Mouse (Mus musculus) cerebellum, adult 9-10 months (tissue): Measurements from ENCODE around the gene Bola2.
"Not testable (repeated sequence)": the region's sequence is repeated elsewhere in the genome, so short reads cannot be mapped to it uniquely, and the experiment has no call there.

Experiments
- DNase-seq: peaks from one replicate; pipeline ENCODE4 v3.0.0; 2022

Bola2 gene

DNA sequence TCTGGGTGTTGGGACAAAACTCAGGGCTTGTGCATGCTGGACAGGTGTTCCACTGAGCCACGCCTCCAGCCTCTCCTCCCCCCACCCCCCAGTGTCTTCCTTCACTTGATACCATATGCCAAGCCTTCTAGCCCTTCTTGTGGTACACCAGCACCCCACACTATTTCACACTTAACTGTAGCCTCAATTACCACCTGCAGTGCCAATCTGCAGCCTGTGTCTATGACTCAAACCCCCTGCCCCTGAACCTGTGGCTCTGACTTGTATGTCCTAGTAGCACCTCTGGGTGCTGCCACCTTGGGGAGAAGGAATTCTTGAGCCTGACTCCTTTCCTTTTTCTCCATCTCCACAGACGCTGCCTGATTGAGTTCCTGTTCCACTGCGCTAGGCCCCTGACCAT, 16.7 kb downstream of the Bola2 start:
- DNase-seq = no peak

DNA sequence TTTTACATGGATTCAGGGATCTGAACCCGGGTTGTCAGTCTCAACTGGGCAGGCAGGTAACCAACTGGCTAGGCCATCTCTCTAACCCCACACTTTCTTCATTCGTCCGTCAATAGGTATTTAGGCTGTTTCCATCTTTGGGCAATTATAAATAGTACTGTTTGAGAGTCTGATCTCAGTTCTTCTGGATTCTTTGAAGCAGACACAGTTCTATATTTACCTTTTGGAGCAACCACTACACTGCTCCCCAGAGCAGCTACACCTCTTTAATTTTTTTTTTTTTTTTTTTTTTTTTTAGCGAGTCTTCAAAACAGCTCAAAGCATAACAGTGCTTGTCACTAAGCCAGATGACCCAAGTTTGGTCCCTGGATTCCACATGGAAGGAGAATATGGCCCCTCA, 20.5 kb downstream of the Bola2 start:
- no peak for DNase-seq

DNA sequence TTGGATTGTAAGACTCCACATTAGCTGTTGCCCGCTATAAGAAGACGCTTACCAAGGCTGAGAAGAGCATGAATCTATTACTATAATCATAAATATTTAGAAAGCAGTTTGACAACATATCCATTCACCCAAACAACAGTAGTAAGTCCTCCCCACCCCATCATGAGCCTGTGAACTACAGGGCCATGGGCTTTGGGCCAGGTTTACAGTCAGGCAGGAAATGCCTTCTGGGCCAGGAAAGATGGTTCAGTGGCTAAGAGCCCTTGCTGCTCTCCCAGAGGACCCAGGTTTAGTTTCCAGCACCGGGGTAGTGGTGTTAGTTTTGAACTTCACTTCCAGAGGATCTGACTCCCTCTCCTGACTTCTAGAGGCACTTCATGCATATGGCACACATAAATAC, 22.4 kb downstream of the Bola2 start:
- DNase-seq = no peak

DNA sequence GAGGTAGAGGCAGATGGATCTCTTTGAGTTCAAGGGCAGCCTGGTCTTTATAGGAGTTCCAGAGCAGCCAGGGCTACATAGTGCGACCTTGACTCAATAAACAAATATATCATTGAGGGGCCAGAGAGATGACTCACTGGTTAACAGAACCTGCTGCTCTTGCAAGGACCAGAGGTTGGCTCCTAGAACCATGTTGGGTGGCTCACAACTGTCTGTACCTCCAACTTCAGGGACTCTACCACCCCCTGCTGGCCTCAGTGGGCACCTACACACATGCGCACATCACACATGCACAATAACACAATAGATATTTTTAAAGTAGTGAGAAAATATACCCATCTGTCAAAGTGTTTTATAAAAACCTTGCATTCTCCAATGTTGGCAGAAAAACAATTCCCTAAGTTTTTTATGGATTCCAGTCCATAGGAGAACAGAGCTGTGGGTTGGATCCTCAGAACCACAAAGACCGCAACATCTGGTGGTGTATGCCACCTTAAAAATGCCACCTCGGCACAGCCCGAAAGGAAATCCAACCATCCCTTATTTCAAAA, 23.7 kb downstream of the Bola2 start:
- no peak for DNase-seq

DNA sequence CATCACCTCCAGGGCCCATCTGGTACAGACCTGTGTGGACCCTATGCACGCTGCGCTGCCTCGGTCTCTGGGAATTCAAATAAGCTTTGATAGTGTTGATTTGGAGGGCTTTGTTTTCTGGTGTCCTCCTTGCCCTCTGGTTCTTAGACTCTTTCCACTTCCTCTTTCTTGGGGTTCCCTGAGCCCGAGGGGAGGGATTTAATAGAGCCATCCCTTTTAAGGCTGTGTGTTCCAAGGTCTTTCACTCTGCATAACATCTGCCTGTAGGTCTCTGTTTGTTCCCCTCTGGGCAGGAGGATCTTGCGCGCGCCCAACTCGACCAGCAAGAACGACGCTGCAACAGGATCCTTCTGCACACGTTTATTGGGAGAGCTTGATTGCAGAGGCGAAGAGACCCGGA, 26.4 kb downstream of the Bola2 start:
- no peak for DNase-seq

DNA sequence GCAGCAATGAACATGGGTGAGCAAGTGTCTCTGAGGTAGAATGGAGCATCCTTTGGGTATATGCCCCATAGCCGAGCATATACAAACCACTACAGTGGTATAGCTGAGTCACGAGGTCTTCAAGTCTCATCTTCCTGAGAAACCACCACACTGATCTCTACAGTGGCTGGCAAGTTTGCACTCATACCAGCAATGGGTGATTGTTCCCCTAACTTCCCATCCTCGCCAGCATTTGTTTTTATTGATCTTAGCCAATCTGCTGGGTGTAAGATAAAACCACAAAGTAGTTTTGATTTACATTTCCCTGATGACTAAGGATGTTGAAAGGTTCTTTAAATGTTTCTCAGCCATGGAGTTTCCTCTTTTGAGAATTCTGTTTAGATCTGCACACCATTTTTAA, 29.9 kb downstream of the Bola2 start:
- no peak for DNase-seq

DNA sequence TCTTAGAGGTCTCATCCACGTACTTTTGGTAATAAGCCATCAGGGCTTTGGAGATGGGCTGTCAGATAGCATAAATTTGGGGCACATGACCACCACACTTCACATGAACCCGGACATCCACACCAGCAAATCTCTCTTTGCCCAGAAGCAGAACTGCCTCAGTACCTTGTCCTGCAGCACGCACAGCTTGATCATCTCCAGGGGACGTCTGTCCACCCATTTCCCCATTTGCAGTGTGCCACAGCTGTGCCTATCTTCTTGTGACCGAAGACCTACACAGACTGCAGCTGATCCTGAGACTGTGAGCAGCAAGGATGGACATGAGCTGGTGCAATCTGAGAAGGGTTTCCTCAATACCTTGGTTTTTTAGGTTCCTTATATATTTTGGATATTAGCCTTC, 30.5 kb downstream of the Bola2 start:
- DNase-seq = no peak

DNA sequence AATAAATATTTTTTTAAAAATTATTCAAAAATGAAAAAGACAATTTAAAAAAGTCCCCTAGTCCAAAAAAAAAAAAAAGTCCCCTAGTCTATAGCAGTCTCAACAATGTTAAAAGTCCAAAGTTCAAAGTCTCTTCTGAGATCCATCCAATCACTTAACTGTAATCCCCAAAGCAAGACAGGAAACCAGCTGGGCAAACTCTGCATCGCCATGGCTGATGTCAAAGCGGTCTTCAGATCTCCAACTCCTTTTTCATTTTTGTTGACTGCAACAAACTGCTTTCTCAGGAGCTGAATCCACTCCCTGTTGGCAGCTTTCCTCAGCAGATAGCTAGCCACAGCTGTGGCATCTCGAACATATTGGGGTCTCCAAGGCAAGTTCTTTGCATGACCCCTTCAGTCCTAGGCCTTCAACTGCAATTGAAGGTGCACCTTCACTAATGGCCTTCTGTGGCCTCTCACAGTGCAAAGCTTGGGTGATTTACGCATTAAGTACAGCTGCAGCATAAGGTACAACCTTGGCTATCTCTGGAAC, 35.1 kb downstream of the Bola2 start:
- DNase-seq = not testable (repeated sequence)

DNA sequence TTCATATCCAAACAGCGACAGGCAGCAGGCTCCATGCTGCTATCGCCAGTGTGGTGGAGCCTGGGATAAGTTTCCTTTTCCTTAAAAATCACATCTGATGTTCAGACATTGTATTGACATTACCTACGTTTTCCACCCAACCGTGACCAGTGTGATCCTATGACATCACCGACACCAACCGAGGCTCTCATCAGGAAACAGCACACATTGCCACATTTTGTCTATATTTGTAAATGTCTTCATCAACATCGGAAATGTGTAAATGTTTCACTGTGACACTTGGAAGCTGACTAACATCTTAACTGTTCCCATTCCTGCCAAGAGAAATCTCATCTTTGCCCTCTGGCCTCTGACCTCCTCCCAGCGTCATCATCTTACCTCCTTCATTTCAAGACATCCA, 40.9 kb downstream of the Bola2 start:
- DNase-seq = no peak

DNA sequence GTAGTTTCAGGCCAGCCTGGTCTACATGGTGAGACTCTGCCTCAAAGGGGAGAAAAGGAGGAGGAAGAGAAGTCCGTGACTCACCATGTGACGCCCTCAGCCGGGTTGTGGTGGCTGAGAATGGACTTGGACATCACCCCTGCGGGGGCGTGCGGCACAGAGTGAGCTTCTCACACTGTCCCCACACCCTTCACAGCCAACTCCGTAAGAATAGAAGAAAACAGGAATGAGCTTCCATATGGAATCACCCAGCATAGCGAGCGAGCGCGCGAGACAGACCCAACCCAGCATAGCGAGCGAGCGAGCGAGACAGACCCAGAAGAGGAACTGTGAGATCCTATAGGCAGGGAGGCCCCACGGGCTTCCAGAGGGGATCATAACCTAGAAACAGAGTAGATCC, 44.4 kb downstream of the Bola2 start:
- DNase-seq = no peak

DNA sequence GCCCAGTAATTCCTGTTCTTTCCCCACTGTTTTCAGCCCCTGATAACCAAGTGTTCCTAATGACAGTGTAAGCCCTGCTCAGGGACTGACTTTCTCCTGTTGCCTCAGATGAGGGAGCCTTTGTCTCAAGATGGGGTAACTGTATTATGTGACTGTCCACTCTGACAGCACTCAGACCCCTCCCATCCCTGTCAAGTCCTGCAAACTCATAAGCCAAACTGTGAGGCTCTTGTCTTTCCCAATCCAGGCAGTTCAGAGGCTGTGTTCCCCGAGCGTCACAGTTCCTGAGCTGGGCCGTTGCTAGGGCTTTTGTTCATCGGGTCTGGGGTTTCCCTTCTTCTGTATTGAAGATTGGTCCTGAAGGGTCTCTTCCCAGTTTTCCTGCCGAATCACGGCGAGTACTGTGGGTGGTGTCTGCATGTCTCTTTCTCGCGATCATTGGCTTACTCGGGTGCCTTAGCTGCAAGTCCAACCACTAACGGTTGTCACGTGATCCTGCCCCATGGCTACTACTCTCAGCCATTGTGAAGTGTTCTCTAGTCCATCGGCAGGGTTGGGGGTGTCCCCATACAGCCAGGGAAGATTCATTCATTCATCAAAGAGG, 45.0 kb downstream of the Bola2 start:
- DNase-seq = no peak

DNA sequence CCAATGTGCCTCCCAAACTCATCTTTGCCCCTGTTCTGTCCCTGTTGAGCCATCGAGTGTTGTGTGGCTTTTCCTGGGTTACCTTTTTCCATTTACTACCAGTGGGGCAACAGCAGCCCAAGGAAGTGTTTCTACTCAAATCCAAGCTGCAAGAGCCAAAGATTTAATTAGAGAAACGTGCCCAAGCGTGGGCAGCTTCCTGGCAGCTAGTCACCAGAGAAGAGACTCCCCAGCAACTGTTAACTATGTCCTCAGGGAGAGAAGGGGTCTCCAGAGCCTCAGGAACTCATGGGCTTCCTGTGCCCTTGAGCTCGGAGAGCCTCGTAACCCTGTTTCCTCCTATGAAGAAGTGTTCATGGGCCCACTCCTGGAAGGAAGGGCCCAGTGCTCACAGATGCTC, 45.8 kb downstream of the Bola2 start:
- no peak for DNase-seq

DNA sequence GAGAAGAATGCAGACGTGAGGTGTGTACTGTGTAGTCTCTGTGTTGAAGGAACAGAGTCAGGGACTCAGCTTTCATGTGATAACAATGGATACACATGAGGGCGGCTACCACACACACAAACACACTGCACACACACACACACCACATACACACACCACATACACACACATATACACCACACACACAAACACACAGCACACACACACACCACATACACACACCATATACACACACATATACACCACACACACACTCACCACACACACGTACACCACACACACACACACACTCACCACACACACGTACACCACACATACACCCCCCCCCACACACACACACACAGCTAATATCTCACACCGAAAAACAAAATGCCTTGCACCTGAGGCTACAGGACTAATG, 46.3 kb downstream of the Bola2 start:
- DNase-seq = no peak

DNA sequence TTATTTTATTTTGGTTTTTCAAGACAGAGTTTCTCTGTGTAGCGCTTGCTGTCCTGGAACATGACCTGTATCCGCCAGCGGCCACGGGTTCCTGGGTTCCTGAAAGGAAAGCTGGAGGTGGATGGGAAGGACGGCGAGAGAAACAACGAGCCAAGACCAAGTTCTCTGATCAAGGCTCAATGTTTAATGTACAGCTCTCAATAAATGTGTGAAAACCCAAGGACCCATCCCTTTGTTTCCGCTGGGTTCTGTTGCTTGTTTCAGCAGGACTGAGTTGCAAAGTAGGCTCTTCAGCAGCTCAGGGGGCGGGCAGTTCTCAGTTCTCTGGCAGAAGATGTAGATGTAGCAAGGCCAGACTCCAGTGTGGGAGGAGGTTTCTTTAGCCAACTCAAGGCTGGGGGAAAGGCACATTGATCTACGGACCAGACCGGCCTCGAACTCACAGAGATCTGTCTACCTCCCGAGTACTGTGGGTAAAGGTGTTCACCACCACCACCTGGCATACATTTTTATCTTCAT, 46.8 kb downstream of the Bola2 start:
- DNase-seq = no peak

DNA sequence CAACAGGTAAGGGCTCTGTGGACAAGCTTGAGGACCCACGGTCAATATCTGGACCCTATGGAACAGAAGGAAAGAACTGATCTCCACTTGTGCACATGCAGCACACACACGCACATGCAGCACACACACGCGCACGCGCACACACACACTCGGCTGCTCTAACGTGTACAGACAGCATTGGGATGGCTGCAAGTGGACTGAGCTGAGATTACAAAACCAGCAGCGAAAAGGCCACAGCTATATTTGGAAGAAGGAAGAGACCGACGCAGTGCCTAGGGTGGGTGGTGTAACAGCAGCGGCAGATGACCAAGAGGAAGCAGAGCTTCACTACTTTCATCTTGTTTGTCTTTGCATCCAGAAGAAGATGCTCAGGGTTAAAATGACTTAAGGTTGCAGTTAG, 50.9 kb downstream of the Bola2 start:
- DNase-seq = no peak

DNA sequence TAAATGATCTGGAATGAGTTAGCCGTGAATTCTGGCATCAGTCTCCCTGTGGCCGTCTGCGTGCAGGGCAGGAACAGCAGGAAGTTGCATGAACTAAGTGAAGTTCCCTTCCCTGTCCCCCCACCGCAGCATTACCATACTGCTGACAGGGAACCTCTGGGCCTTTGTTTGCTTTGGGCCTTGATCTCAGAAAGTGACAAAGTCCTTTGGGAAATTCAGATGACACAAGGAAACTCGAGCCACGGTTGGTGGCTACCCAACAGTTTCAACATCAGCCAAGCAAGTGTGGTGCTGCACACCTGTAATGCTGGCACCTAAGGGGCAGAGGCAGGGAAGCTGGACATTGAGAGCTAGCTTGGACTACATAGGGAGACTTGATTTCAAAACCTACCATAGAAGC, 51.6 kb downstream of the Bola2 start:
- no peak for DNase-seq

DNA sequence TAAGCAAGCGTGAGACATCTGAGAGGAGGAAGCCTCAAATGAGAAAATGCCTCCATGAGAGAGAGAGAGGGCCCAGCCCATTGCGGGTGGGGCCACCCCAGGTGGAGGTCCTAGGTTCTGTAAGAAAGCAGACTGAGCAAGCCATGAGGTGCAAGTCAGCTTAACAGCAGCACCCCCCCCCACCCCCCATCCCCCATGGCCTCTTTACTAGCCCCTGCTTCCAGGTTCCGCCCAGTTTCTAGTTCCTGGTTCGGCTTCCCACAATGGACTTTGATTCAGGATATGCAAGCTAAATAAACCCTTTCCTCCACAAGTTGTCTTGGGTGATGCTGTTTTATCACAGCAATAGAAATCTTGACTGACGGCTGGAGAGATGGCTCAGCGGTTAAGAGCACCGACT, 53.6 kb downstream of the Bola2 start:
- DNase-seq = no peak
